ENCODE assay signal across 1 mouse cellular context in the genomic region with DNA sequence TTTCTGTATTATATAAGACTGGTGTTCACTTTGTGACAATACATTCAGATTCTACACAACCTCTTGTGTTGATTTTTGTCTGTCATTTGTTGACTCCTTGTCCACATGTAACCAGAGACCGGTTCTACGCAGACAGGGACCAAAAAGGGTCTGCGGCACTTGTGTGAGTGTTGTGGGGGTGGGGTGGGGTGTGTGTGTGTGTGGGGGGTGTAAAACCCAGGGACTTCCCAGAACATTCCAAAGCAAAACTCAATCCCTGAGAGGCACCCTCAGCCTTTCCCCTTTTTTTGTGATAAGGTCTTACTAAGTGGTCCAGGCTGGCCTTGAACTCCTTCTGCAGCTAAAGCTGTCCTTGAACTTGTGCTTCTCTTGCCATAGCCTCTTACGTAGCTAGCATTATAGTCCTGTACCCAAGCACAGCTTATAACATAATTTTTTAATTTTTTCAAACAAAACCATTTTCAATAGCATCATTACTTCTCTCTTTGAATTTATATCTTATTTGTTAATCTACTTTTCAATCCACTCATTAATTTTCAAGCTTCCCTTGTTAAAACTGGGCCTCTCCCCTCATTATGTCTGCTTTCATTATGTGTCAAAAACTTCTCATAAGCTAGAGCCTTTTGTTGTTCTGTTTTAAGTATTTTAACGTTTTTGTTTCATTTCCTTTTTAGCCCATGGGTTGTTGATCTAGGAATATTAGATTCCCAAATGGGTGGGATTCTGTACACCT.
TF ChIP-seq lines count a peak whose summit lies in the region.

No protein-coding gene starts in this region.

TF ChIP-seq in CH12.LX, 34 proteins besides CTCF, POLR2A, EP300 and RAD21 (continued from another document):
- TF ChIP-seq MYC (IDR thresholded peaks at IDR 0.05; ENCODE audit: low read depth, low read length) (no peak), NELFE (IDR thresholded peaks at IDR 0.05; ENCODE audit: low read depth, low read length) (no peak), ZC3H11A (IDR thresholded peaks at IDR 0.05; ENCODE audit: low read depth, low read length) (no peak), BHLHE40 (IDR thresholded peaks at IDR 0.05; ENCODE audit: low read depth, low read length) (no peak), ELF1 (IDR thresholded peaks at IDR 0.05; ENCODE audit: low read depth, low read length) (no peak), ZMIZ1 (IDR thresholded peaks at IDR 0.05; ENCODE audit: low read depth, low read length) (no peak)
